ENCODE assay signal across 8 mouse cellular contexts in the genomic region with DNA sequence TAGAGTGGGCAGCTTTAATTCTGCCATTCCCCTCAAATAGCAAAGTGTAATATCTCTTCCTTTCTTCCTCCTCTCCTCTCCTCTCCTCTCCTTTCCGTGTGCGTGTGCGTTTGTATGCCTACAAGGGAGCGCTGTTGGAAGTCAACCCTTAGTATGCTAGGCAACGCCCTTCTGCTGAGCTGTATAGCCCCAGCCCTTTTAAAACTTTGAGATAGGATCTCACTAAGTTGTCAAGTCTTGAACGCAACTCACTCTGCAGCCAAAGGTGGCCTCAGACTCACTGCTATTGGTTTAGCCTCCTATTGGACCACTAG. TPM values are rescaled to one million over a fixed set of nuclear protein-coding genes. Genes with fewer than 3 reads are reported as not detected.
DNase-seq lines count a peak whose midpoint lies in the region; ATAC-seq lines count a peak whose summit lies in the region.

No protein-coding gene starts in this region.

- intact Hi-C loops in heart, postnatal 14 days (cut with DNase I), result no loop called here

- H3K4me1 ChIP-seq in heart, embryonic 15.5 days (replicated peaks), result peaks cover 12% of the 10 kb centered on the region
- H3K4me1 ChIP-seq in hindbrain, embryonic 10.5 days (replicated peaks), result peaks cover 18% of the 10 kb centered on the region
- peaks cover 19% of the 10 kb centered on the region for H3K4me1 ChIP-seq in midbrain, embryonic 10.5 days

- peaks cover 6% of the 10 kb centered on the region for H3K27me3 ChIP-seq in heart, embryonic 15.5 days
- no peaks in the 10 kb centered on the region for H3K27me3 ChIP-seq in hindbrain, embryonic 10.5 days (ENCODE audit: insufficient read depth, poor library complexity, severe bottlenecking)
- no peaks in the 10 kb centered on the region for H3K27me3 ChIP-seq in midbrain, embryonic 10.5 days (ENCODE audit: low read depth, poor library complexity, severe bottlenecking)

- ATAC-seq in heart, embryonic 15.5 days (replicated peaks; ENCODE audit: insufficient number of reproducible peaks, insufficient read depth, low FRiP score, low read depth), result no peak

- H3K4me2 ChIP-seq in heart, embryonic 15.5 days, result peak overlapping the region; percentile 93

- peak overlapping the region; percentile 99 for H3K4me3 ChIP-seq in heart, embryonic 15.5 days
- peak overlapping the region; percentile 97 for H3K4me3 ChIP-seq in hindbrain, embryonic 10.5 days
- peak overlapping the region; percentile 92 for H3K4me3 ChIP-seq in midbrain, embryonic 10.5 days

- 4% methylated on average over 6 of the region's 6 CpGs for WGBS in heart, embryonic 15.5 days
- WGBS in hindbrain, embryonic 10.5 days, result 16% methylated on average over 6 of the region's 6 CpGs
- WGBS in midbrain, embryonic 10.5 days, result 23% methylated on average over 6 of the region's 6 CpGs

- H3K27ac ChIP-seq in heart, embryonic 15.5 days, result no peak overlapping the region
- H3K27ac ChIP-seq in hindbrain, embryonic 10.5 days, result no peak overlapping the region
- peak overlapping the region; percentile 90; the same call in 1 of the 2 replicates for H3K27ac ChIP-seq in midbrain, embryonic 10.5 days (replicated peaks)

- no peak for DNase-seq in heart, postnatal 14 days
- DNase-seq in NIH3T3 (ENCODE audit: low read depth), result peak; percentile 55
- DNase-seq in hindbrain, embryonic 10.5 days (ENCODE audit: low spot score), result no peak
- DNase-seq in midbrain, embryonic 10.5 days (ENCODE audit: low spot score), result no peak
- DNase-seq in ovary, postnatal 36 days (ENCODE audit: low spot score), result no peak
- DNase-seq in embryo, embryonic 9.5 days (ENCODE audit: extremely low spot score), result no peak
- no peak for DNase-seq in left cerebral cortex, adult 8-10 months (ENCODE audit: low spot score in 2 of 2)

- H3K9me3 ChIP-seq in heart, embryonic 15.5 days (replicated peaks), result no peaks in the 10 kb centered on the region
- H3K9me3 ChIP-seq in hindbrain, embryonic 10.5 days, result no peaks in the 10 kb centered on the region
- H3K9me3 ChIP-seq in midbrain, embryonic 10.5 days (replicated peaks), result no peaks in the 10 kb centered on the region

- peak overlapping the region; percentile 98 for H3K9ac ChIP-seq in heart, embryonic 15.5 days

- peaks cover 13% of the 10 kb centered on the region for H3K36me3 ChIP-seq in heart, embryonic 15.5 days
- peaks cover 28% of the 10 kb centered on the region for H3K36me3 ChIP-seq in hindbrain, embryonic 10.5 days
- H3K36me3 ChIP-seq in midbrain, embryonic 10.5 days, result peaks cover 22% of the 10 kb centered on the region

RNA-seq across cellular contexts. Expression of gene Arl1, which starts 1.6 kb away (rescaled TPM):
- 131 and 143 TPM in 2 replicates for polyA plus RNA-seq in heart, embryonic 15.5 days (2015; fragmentation: Nextera tagmentation; extraction: Ambion mirVana)
- total RNA-seq in heart, postnatal 14 days (2021), result 10 to 100 TPM; 76.3 to 78.2 TPM
- polyA plus RNA-seq in hindbrain, embryonic 10.5 days (2016; fragmentation: Nextera tagmentation; extraction: Ambion mirVana), result 143 and 160 TPM in 2 replicates
- polyA plus RNA-seq in midbrain, embryonic 10.5 days (2016; fragmentation: Nextera tagmentation; extraction: Ambion mirVana), result 158 and 162 TPM in 2 replicates
- 100 to 1,000 TPM; 132 to 143 (median 142) TPM for total RNA-seq in left cerebral cortex, adult 8-10 months (2022)

RNA-seq across cellular contexts. Expression of gene Spic, which starts 47.5 kb away (rescaled TPM):
- polyA plus RNA-seq in heart, embryonic 15.5 days (2015; fragmentation: Nextera tagmentation; extraction: Ambion mirVana), result 0.40 and 0.79 TPM in 2 replicates
- under 1 TPM in 1 of 2 experiments, not detected in 1; 0.27 TPM for total RNA-seq in heart, postnatal 14 days (2021)
- polyA plus RNA-seq in hindbrain, embryonic 10.5 days (2016; fragmentation: Nextera tagmentation; extraction: Ambion mirVana), result not detected in 2 replicates
- polyA plus RNA-seq in midbrain, embryonic 10.5 days (2016; fragmentation: Nextera tagmentation; extraction: Ambion mirVana), result 0.10 TPM in 1 of 2 replicates, not detected in the other
- total RNA-seq in left cerebral cortex, adult 8-10 months (2022), result not detected
